Mouse (Mus musculus) myocyte (in vitro differentiated cells): ENCODE measurements around the gene Wdr31.

Source experiments
- CEBPB ChIP-seq: IDR thresholded peaks from 2 replicates; pipeline ENCODE4 v1.6.1; 2011; ENCODE audit warnings: mild to moderate bottlenecking, moderate library complexity; ENCODE audit not compliant: poor library complexity, insufficient read depth, severe bottlenecking
- MAX ChIP-seq: IDR thresholded peaks from one replicate; pipeline ENCODE4 v1.6.1; 2011; ENCODE audit warnings: low read depth, mild to moderate bottlenecking, control low read depth
- MYOD1 ChIP-seq, 3 experiments: IDR thresholded peaks; one replicate each; pipeline ENCODE4 v1.6.1; 2011; ENCODE audit warnings: control low read depth in 2 of 3, low read depth in 2 of 3, mild to moderate bottlenecking in 2 of 3, moderate library complexity in 1 of 3; ENCODE audit not compliant: insufficient read length in 2 of 3, control insufficient read depth in 1 of 3
- POLR2A ChIP-seq: IDR thresholded peaks from one replicate; pipeline ENCODE4 v1.6.1; 2011; ENCODE audit warnings: low read depth, mild to moderate bottlenecking, control low read depth, moderate library complexity; ENCODE audit not compliant: insufficient read length
- POLR2AphosphoS2 ChIP-seq: IDR thresholded peaks from one replicate; pipeline ENCODE4 v1.6.1; 2011; ENCODE audit warnings: low read depth, control low read depth; ENCODE audit not compliant: insufficient read length
- TCF12 ChIP-seq: IDR thresholded peaks from one replicate; pipeline ENCODE4 v1.6.1; 2011; ENCODE audit warnings: mild to moderate bottlenecking, control low read depth; ENCODE audit not compliant: poor library complexity, insufficient read depth, severe bottlenecking
- TCF3 ChIP-seq: IDR thresholded peaks from one replicate; pipeline ENCODE4 v1.6.1; 2011; ENCODE audit warnings: low read depth, control low read depth; ENCODE audit not compliant: insufficient read length
- USF1 ChIP-seq: IDR thresholded peaks from one replicate; pipeline ENCODE4 v1.6.1; 2011; ENCODE audit warnings: low read depth, mild to moderate bottlenecking, control low read depth, moderate library complexity

GRCm38 (mm10) chr4:62485450-62486161, 14.9 kb upstream of the Wdr31 start:
- TF ChIP-seq CEBPB (no peak), USF1 (no peak), MAX (no peak), POLR2A (no peak), TCF12 (no peak), POLR2AphosphoS2 (no peak), TCF3 (no peak), MYOD1 (IDR thresholded peaks at IDR 0.05; ENCODE audit: control insufficient read depth in 1 of 3, insufficient read length in 2 of 3, low read depth in 2 of 3) (no peak)
